Mouse (Mus musculus) C2C12 (cell line): ENCODE measurements around the gene Lingo3.

Source experiments
- MAX ChIP-seq: IDR thresholded peaks from one replicate; pipeline ENCODE4 v1.6.1; 2011; ENCODE audit warnings: mild to moderate bottlenecking, control low read depth
- MYOD1 ChIP-seq: IDR thresholded peaks from one replicate; pipeline ENCODE4 v1.6.1; 2011; ENCODE audit warnings: low read depth; ENCODE audit not compliant: control insufficient read depth, insufficient read length

DNA sequence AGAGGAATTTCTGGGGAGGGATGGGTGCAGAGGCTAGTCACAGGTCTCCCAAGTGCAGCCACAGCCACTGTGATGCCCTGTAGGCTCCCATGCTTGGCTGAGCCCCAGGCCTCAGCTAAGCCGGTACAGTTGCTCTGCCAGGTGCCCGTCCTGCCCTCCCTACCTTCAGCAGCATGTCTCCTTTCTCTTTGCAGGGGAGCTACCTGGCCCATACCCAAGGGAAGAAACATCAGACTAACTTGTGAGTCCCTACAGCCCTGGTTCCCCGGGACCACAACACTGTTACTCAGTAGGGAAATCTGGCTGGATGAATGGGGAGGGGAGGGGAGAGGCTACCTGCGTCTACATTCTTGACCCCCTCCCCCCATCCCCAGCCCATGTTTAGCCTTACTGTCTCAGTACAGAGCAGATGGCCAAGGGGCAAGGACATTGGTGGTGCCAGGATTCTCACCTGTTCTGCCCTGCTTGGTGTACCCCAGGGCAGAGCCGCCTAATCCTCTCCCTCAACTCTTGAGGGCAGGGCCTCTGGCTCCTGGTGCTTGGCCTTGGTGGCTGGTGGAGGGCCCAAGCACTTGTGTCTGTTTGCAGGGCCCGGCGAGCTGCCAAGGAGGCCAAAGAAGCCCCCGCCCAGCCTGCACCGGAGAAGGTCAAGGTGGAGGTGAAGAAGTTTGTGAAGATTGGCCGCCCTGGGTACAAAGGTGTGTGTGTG, 41.5 kb downstream of the Lingo3 start:
- no peak for TF ChIP-seq MYOD1
- TF ChIP-seq MAX, result no peak
